Mouse (Mus musculus) cerebellum, postnatal 25 days (tissue): Measurements from ENCODE around the gene Prlh.

ENCODE experiments used
- DNase-seq, 2 experiments: peaks; one replicate each; pipeline ENCODE4 v3.0.0; 2021; ENCODE audit warnings: mixed read lengths in 2 of 2

Prlh gene

DNA sequence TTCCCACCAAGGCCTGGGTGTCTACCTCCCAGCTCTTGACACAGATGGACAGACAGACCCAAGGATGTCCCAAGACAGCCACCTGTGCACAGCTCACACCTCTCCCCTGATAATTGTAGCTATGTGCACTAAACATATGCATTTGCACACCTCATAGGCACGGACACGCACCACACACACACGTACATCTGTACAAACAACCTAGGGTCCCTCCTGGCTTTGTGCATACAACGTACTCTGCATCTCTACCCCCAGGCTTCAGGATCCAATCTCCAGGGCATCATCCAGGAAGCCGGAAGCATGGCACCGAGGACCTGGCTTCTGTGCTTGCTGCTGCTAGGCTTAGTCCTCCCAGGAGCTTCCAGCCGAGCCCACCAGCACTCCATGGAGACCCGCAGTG lies at the start of gene Prlh:
TSS of gene Prlh (plus strand) at position 301 of the 400 bp plus-strand sequence.
- no peak for DNase-seq

DNA sequence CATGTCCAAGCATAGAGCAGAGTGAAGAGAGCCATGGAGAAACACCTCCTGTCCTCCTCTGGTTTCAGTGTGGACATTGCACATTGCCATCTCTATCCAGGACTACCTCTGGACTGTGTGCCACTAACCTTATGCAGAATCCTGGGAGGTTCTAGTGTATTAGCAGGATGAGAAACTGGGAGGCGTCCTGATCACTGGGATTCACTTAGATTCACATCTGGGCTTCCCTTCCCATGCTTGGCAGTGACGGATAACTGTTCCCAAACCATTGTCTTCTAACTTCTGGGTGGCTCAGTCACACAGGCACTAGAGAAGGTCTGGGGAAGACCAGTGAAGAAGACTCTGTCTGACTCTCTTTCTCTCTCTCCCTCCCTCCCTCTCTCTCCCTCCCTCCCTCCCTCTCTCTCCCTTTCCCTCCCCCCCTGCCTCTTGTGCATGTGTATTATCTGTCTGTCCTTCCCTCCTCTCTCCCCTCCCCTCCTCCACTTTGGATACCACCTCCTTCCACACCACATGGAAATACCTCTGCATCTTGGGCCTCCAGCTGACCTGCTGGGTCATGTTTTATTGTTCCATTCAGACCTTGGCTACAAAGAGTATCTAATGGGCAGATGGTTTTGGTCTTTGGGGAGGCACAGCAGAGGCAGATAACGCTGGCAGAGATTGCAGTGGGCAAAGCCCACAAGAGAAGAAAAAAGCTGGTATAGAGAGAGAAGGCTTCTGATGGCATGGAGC lies 49.5 kb upstream of the Prlh start:
- no peak for DNase-seq

DNA sequence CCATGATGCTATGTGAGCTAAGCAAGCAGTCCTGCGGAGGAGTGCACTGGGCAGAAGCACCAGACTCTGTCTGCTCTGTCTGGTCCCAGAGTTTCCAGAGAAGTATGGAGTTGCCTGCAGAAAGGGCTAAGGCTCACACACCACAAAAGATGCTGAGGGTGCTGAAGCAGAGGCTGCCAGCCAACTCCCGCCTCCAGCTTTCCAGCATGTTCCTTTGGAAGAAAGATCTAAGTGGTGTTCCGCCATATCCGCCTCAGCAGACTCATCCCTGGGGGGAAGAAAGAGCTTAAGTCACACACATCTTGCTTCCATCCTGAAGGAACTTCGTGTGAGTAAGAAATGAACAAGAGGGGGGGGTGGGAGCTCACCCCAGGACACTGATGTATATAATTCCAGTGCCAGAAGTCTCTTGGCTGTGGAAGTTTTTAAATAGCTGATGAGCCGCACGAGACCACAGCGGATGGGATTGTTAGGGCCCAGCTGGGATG lies 48.9 kb upstream of the Prlh start:
- peak in 1 of 2 experiments; percentile 3 for DNase-seq

GRCm38 (mm10) chr1:90904729-90905404 lies 48.0 kb upstream of the Prlh start:
- peak in 1 of 2 experiments; percentile 2 for DNase-seq

- DNase-seq = peak; percentile 66 to 74
Observed at GRCm38 (mm10) chr1:90906357-90906756, 46.6 kb upstream of the Prlh start.

GRCm38 (mm10) chr1:90909161-90909560 lies 43.7 kb upstream of the Prlh start:
- no peak for DNase-seq

GRCm38 (mm10) chr1:90909631-90910152 lies 43.2 kb upstream of the Prlh start:
- peak in 1 of 2 experiments; percentile 59 for DNase-seq

DNA sequence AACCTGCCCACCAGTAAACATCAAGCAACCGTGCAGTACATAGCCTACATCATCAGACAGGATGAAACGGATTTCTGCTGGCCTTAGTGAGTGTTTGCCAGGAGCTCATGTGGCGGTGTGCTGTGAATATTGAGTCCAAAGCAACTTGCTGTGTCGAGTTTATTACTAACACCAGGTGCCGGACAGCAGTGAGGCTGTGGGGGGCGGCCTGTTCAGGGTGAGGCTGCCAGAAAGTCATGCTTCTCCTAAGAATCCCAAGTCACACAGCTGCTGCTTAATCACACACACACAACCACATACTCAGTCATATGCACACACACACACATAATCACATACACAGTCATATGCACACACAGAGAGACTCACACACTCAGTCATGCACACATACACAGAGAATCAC lies 39.7 kb upstream of the Prlh start:
- DNase-seq = no peak

GRCm38 (mm10) chr1:90914948-90915569 lies 37.8 kb upstream of the Prlh start, which contains the start of gene Mlph:
Gene Mlph, plus strand, starts transcription at chr1:90915085.
- peak in 1 of 2 experiments; percentile 43 for DNase-seq

GRCm38 (mm10) chr1:90917509-90917908 lies 35.4 kb upstream of the Prlh start:
- DNase-seq = no peak

DNA sequence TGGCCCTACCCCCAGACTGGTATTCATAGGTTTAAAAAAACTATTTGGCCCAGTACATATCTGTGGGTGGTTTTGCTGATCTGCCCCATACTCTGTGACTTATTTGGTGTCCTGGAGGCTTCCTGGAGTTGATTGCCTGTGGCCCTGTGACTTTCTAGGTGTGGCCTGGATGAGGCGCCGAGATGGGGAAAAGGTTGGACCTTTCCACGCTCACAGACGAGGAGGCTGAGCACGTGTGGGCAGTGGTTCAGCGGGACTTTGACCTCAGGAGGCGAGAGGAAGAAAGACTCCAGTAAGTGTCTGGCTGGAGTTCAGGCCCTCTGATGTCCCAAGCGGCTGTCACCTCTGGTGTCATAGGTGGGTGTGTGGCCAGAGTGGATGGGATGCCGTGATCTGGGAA lies 31.2 kb upstream of the Prlh start:
- no peak for DNase-seq

DNA sequence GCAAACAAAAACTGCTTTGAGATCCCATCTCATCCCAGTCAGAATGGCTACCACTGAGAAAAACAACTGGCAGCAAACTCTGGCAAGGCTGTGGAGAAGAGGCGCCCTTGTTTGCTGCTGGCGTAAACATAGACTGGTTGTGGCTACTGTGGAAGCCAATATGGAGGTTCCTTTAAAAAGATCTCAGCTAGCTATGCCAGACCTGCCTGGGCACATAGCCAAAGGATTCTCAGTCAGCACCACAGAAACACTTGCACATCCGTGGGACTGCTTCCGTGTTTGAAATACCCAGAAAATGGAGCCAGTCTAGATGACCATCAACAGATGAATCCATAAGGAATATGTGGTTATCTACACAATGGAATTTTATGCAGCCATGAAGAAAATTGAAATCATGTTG lies 26.9 kb upstream of the Prlh start:
- DNase-seq = peak; percentile 40 to 66

DNA sequence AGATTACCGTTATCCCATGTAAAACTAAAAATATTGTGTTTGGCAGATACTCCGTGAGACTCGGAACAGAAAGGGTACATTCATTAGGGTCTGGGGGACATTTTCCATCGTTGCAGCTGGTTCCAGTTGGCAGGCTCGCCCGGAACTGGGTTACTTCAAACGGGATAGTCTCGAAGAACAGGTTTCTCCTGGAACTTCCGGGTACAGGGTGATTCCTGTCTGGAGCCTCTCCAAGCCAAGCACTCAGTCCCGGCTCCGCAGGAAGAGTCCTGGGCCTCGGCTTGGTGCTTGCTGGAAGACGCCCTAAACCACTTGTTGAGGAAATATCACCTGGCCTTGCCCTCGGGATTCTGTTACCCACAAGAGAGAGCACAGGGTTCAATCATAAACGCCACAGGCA lies 25.6 kb upstream of the Prlh start:
- DNase-seq = no peak

- DNase-seq = no peak
Observed at GRCm38 (mm10) chr1:90927929-90928574, 24.9 kb upstream of the Prlh start.

DNA sequence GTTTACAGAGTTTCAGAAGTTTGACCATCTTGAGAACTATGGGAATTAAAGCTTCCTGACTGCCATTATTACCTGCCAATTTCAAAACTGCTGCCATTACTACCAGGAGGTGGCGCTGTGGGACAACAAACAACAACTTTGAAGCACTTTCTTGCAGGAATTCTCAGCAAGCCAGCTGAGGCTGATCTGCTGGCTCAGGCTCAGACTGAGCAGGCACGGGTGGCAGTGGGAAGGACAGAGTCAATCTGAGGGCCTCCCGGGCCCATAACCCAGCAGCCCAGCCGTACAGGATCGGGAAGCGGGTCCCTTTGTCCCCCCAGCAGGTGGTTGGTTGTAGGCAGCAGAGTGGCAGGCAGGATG lies 24.4 kb upstream of the Prlh start:
- DNase-seq = peak; percentile 77 to 85

- DNase-seq = peak; percentile 72 to 79
Observed at GRCm38 (mm10) chr1:90933001-90933400, 19.9 kb upstream of the Prlh start.

DNA sequence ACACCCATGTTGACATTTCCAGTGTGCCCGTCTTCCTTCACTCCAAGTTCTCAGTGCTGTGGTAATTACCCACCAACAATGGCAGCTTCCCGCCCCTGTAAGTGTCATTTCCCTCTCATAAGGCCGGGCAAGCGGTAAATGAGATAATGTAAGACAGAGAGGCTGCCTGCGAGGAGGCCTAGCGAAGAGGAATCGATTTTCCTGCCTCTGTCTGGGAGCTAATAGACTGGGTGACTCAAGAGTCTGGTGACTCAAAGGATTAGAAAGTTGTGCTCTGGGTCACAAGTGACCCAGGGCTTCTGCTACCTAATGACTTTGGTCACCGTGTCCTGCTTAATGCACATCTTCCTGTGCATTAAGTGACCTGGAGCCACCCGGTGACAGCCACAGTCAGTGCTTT lies 15.9 kb upstream of the Prlh start:
- no peak for DNase-seq

DNA sequence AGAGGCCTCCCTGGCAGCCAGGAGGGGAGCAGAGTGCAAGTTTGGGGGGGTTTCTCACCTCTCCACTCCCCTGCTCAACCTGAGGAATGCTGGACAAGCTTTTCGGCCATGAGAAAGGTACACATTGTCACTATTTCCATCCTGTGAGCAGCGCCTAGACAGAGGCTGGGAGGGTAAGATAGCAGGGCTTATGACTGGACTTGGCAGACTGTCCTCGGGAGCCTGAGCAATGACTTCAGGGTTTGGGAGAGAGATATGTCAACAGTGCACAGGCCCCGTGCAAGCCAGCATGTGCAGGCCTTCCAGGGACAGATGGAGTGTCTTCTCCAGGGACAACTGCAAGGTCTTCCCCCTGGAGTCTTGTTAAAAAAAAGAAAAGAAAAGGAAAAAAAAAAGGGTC lies 12.9 kb upstream of the Prlh start:
- no peak for DNase-seq

GRCm38 (mm10) chr1:90945171-90945570 lies 7.7 kb upstream of the Prlh start:
- no peak for DNase-seq

DNA sequence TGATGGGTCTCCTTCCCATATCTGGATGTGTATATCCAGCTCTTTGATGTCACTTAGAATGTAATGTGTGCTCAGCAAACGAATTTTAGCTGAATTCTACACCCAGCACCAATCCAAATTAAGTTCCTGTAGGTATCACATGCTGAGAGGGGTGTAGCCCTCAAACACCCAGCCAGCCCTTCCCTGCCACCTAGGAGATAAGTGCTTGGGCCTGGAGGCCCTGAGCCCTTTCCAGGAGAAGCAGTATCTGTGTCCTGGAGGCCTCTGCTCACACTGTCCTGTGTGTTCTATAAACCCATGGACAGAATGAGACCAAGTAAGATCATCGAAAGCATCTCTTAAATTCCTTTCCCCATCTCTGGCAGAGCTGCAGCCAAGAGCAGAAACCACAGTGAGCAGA lies 5.7 kb upstream of the Prlh start:
- no peak for DNase-seq

- DNase-seq = no peak
Observed at GRCm38 (mm10) chr1:90949309-90949708, 3.6 kb upstream of the Prlh start.

- no peak for DNase-seq
Observed at GRCm38 (mm10) chr1:90951670-90952069, 1.2 kb upstream of the Prlh start.

DNA sequence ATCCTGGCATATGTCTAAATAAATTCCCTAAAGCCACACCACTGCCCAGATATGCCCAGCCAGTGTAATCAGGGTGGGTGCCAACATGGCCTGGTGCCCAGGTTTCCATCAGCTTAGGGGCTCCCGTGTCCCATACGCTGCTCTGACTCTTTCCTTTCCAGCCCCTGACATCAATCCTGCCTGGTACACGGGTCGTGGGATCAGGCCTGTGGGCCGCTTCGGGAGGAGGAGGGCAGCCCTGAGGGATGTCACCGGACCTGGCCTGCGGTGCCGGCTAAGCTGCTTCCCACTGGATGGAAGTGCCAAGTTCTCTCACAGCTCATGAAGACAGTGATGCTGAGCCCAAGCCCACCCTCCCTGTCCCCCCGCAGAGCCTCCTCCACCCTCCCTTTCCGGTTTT lies 780 bp downstream of the Prlh start:
- DNase-seq = no peak
